Mouse (Mus musculus) midbrain, postnatal 0 days (tissue): Measurements from ENCODE around the gene Rbpjl. TPM values are rescaled to one million over a fixed set of nuclear protein-coding genes. Genes with fewer than 3 reads are reported as not detected.

Source experiments
- ATAC-seq: fragments of 200-750 bp; cut with Nextera tagmentation; 2 replicates; pipeline ENCODE4 v1.8.0; 2017; ENCODE audit warnings: moderate number of reproducible peaks, mild to moderate bottlenecking, moderate TSS enrichment, moderate library complexity; ENCODE audit not compliant: low FRiP score
- DNase-seq: peaks from one replicate; pipeline ENCODE4 v3.0.0-alpha.2; 2015; ENCODE audit warnings: low spot score
- H3K27ac ChIP-seq: fragments of 300-500 bp; sonication (generic); 2 replicates; pipeline ENCODE4 v1.5.1; 2014; ENCODE audit warnings: low read depth, mild to moderate bottlenecking, low read length, mixed read lengths
- H3K27me3 ChIP-seq: fragments of 300-500 bp; sonication (generic); 2 replicates; pipeline ENCODE4 v1.6.1; 2014; ENCODE audit warnings: low read length, control low read depth, mixed read lengths; ENCODE audit not compliant: insufficient read depth
- H3K36me3 ChIP-seq: fragments of 300-500 bp; sonication (generic); 2 replicates; pipeline ENCODE4 v1.6.1; 2014; ENCODE audit warnings: low read length, control low read depth, mixed read lengths; ENCODE audit not compliant: insufficient read depth
- H3K4me1 ChIP-seq: fragments of 300-500 bp; sonication (generic); 2 replicates; pipeline ENCODE4 v1.6.1; 2014; ENCODE audit warnings: mild to moderate bottlenecking, control low read depth, antibody characterized with exemption, low read length, mixed read lengths; ENCODE audit not compliant: insufficient read depth
- H3K4me2 ChIP-seq: fragments of 300-500 bp; sonication (generic); 2 replicates; pipeline ENCODE4 v1.6.1; 2014; ENCODE audit warnings: low read depth, mild to moderate bottlenecking, low read length, mixed read lengths; ENCODE audit not compliant: poor library complexity, severe bottlenecking
- H3K4me3 ChIP-seq: fragments of 300-500 bp; sonication (generic); 2 replicates; pipeline ENCODE4 v1.5.1; 2014; ENCODE audit warnings: low read depth, mild to moderate bottlenecking, low read length, moderate library complexity
- H3K9ac ChIP-seq: fragments of 300-500 bp; sonication (generic); replicated peaks from 2 replicates; pipeline ENCODE4 v1.6.1; 2014; ENCODE audit warnings: mild to moderate bottlenecking, low read length, moderate library complexity, mixed read lengths; ENCODE audit not compliant: poor library complexity, severe bottlenecking
- H3K9me3 ChIP-seq: fragments of 300-500 bp; sonication (generic); 2 replicates; pipeline ENCODE4 v1.6.1; 2016; ENCODE audit warnings: low read length, control low read depth
- CTCF ChIP-seq: IDR thresholded peaks from 2 replicates; pipeline ENCODE4 v1.5.1; 2016; ENCODE audit warnings: antibody characterized with exemption, mild to moderate bottlenecking
- WGBS: fragments of 180-500 bp; shearing (Covaris S2); extraction: QIAGEN DNeasy Blood & Tissue Kit; methylation state at CpG from one replicate; pipeline ENCODE4 v1.1.7; 2014; 5-methylcytosine and 5-hydroxymethylcytosine counted together
- polyA plus RNA-seq: library from polyadenylated mRNA; unstranded; fragments of >200 nt; fragmentation: Nextera tagmentation; extraction: Ambion mirVana; gene quantifications from 2 replicates; pipeline ENCODE4 v1.2.1, GENCODE M21; 2015
- total RNA-seq: library from RNA; depleted of rRNA; stranded (reverse); fragments of >200 nt; gene quantifications from 2 replicates; pipeline ENCODE4 v1.2.3, GENCODE M21; 2014

Rbpjl gene
- total and polyA plus RNA-seq, 2 experiments from 2014 or later: 0.04 to 0.77 TPM

GRCm38 (mm10) chr2:164377478-164378426 is 25.2 kb upstream of the Rbpjl start:
- TF ChIP-seq CTCF: no peak
- no peaks in the 10 kb centered on the region for H3K27me3 ChIP-seq
- no peaks in the 10 kb centered on the region for H3K36me3 ChIP-seq
- no peaks in the 10 kb centered on the region for H3K9me3 ChIP-seq
- H3K4me1 ChIP-seq: no peaks in the 10 kb centered on the region
- no peak overlapping the region for H3K27ac ChIP-seq
- 92% methylated on average over 15 of the region's 15 CpGs for WGBS
- H3K4me2 ChIP-seq: no peak overlapping the region
- no peak overlapping the region for H3K9ac ChIP-seq
- ATAC-seq (no peak), DNase-seq (no peak)
- no peak overlapping the region for H3K4me3 ChIP-seq

GRCm38 (mm10) chr2:164381726-164382125 is 21.2 kb upstream of the Rbpjl start:
- H3K4me1 ChIP-seq: no peaks in the 10 kb centered on the region
- WGBS: 75% methylated on average over 8 of the region's 8 CpGs

DNA sequence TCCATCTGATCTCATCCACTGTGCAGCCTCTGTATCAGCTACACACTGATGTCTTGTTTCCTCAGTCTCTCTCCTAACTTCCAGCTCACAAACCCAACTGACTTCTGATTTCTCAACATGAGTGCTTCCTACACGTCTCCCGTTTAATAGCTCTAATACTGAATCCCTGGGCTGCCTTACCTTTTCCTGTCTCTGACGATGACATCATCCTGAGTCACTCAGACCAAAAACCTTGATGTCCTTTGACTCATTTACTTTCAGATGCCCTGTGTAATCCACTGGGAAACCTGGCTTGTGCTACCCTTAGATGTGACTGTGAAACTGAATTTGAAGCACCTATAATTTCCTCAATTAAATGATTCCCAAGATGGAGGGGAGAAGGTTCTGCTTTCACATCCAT is 20.0 kb upstream of the Rbpjl start:
- no peak for DNase-seq
- no peak overlapping the region for H3K4me2 ChIP-seq
- no peak for ATAC-seq
- no peak overlapping the region for H3K27ac ChIP-seq
- no peak for TF ChIP-seq CTCF
- H3K36me3 ChIP-seq: no peaks in the 10 kb centered on the region
- WGBS: 89% methylated on average over 3 of the region's 3 CpGs
- no peak overlapping the region for H3K9ac ChIP-seq
- no peaks in the 10 kb centered on the region for H3K4me1 ChIP-seq
- H3K4me3 ChIP-seq: no peak overlapping the region
- H3K27me3 ChIP-seq: no peaks in the 10 kb centered on the region
- H3K9me3 ChIP-seq: no peaks in the 10 kb centered on the region

More at GRCm38 (mm10) chr2:164381726-164382125, 21.2 kb upstream of the Rbpjl start:
- no peak overlapping the region for H3K9ac ChIP-seq
- peak; percentile 33; the same call in 1 of the 2 replicates for TF ChIP-seq CTCF
- ATAC-seq: no peak
- no peaks in the 10 kb centered on the region for H3K9me3 ChIP-seq
- no peaks in the 10 kb centered on the region for H3K36me3 ChIP-seq
- no peak overlapping the region for H3K4me3 ChIP-seq
- H3K4me2 ChIP-seq: no peak overlapping the region
- no peak for DNase-seq
- H3K27me3 ChIP-seq: no peaks in the 10 kb centered on the region
- no peak overlapping the region for H3K27ac ChIP-seq

- WGBS: 69% methylated on average over 11 of the region's 11 CpGs
- Histone ChIP-seq H3K9ac (no peak overlapping the region), H3K4me1 (0 out of 2 replicates have a peak, but pooled peaks cover 1% of the 10 kb centered on the region), H3K4me3 (no peak overlapping the region), H3K9me3 (no peaks in the 10 kb centered on the region), H3K36me3 (no peaks in the 10 kb centered on the region), H3K4me2 (no peak overlapping the region), H3K27me3 (no peaks in the 10 kb centered on the region), H3K27ac (no peak overlapping the region)
- no peak for DNase-seq
- no peak for TF ChIP-seq CTCF
- no peak for ATAC-seq
Measured at GRCm38 (mm10) chr2:164383656-164384399, 19.1 kb upstream of the Rbpjl start.

- Histone ChIP-seq H3K27ac (no peak overlapping the region), H3K4me3 (no peak overlapping the region), H3K4me1 (0 out of 2 replicates have a peak, but pooled peaks cover 3% of the 10 kb centered on the region), H3K9me3 (no peaks in the 10 kb centered on the region), H3K27me3 (no peaks in the 10 kb centered on the region), H3K9ac (no peak overlapping the region), H3K4me2 (peak overlapping the region; percentile 15; the same call in 1 of the 2 replicates), H3K36me3 (no peaks in the 10 kb centered on the region)
- TF ChIP-seq CTCF: no peak
- ATAC-seq: peak; percentile 70; the same call in 1 of the 2 replicates
- DNase-seq: peak; percentile 82
- 6% methylated on average over 18 of the region's 18 CpGs for whole genome bisulfite sequencing
Measured at GRCm38 (mm10) chr2:164385927-164386763, 16.8 kb upstream of the Rbpjl start.
